Mouse (Mus musculus) B cell, adult 2 months (primary cell): ENCODE results near the gene Wwox.
A peak's percentile ranks its signal among the peaks of the same experiment; 100 is the strongest.

Source experiments
- DNase-seq, 2 experiments: peaks; one replicate each; pipeline ENCODE4 v3.0.0; 2022

Gene Wwox

DNA sequence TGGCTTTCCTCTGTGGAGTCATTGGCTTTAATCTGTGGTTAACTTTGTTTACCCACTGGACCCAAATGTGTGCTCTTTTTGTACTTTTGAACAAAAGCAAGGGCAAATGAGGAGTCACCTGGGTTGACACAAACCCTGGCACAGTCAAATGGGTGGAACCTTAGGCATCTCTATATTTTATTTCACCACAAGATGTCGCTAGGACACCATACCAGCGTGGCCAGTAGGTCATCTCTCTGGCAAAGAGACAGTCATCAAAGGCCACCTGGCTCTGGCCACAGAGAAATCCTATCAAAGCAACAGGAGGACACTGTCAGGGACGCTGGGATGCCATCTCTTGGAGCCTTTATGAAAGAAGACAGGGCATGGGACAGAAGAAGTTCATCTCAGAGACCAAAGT is 101.7 kb downstream of the Wwox start:
- peak; percentile 33 to 40 for DNase-seq

DNA sequence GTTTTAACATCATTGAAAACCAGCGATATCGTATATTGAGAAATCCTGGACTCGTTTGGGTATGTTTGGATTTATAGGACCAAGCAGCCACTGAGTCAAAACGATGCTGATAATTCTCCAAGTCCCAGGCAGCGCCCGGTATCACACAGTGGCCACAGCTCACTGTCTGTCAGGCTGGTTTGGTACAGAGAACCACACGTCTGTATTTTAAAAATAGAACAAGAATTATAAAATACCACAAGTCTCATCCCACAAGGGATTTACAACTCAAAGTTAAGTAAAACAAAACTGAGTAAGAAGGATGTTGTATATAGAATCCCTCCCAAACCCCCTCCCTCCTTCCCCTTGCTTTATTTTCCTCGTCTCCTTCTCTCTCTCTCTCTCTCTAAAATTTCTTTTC is 108.9 kb downstream of the Wwox start:
- no peak for DNase-seq

DNA sequence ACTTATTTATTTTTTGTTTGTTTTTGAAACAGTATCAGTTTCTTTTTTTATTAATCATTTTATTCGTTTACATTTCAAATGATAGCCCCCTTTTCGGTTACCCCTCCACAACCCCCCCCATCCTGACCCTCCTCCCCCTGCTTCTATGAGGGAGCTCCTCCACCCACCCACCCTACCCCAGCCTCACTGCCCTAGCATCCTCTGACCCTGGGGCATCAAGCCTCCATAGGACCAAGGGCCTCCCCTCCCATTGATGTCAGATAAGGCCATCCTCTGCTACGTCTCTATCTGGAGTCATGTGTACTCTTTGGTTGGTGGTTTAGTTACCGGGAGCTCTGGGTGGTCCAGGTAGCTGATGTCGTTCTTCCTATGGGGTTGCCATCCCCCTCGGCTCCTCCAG is 109.4 kb downstream of the Wwox start:
- DNase-seq = no peak

DNA sequence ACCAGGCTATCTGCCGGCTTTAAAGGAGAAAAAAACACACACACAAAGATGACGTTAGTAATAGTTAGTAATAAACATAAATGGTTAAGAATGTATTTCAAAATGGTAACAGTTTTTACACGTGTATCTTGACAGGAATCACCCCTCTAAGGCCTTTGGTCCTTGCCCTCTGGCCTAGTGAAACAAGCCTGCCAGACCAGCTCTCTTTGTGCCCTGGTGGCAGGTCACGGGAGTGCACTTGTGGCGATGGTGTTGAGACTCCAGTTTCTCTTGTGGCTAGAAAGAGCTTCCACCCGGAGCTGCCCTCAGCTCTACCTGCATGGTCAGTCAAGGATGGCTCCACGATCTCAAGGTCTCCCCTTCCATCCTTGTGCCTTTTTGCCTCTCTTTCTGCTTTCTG is 110.6 kb downstream of the Wwox start:
- DNase-seq = peak; percentile 19 to 22

DNA sequence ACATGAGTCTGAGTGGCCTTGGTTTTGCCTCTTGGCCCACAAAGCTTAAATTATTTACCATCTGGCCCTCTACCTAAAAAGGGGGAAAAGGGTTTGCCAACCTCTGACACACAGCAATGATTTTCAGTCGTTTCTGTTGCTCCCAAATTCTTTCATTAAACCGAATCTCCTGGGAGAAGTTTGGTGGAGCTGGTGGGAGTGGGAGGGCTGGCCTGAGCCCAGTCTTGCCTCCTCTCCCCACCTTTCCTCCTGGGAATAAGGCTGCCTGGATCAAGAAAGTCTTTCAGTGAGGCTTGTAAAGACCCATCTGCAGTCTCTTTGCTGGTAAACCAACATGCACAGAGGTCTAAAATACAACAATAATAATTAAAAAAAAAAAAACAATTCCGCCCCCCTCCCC is 113.2 kb downstream of the Wwox start:
- DNase-seq = no peak

DNA sequence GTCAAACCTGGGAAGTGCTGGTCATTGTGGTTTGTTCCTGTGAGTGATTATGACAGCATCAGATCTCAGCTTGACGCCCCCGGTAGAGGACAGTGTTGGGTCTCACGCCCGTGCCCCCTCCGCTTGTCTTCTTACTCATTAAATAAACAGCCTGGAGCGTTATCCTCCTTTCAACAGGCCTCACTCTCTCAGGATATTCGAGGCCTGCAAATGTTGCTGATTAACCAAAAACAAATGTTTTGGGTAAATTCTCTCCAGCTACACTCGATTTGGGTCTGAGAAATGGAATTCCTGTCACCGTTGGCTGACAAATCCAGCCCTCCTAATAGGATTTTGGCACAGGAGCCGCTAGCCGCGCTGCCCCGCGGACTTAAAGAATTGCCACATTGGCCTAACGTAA is 115.5 kb downstream of the Wwox start:
- no peak for DNase-seq

DNA sequence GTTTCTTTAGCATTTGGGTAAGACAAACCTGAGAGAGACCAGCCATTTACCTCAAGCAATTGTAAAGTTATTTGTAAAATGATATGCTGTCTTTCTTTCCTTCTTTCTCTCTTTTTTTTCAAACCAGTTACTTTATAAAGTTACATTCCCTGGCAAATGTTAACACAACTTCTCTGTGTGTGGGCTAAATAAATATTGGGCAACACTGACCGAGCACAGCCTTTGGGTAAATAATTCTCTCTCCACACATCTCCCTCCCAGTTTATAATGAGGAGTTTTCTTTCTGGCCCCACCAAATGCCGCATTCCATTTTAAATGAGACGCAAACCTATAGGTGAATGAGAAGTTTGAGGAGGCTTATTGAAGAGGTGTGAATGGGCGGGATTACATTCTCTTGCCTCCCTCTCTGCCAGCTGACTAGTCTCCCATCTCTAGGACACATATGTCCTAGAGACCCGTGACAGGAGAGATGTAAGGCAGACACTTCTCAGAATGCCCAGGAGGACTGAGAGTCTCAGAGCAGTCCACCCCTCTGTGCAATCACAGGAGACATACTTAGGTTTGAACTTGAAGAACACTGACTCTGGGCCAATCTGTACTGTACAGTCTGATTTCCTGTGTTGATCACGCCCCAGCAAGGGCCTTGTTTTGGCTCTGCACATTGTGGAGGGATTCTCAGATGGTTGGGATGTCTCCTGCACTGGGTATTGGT is 116.2 kb downstream of the Wwox start:
- no peak for DNase-seq

DNA sequence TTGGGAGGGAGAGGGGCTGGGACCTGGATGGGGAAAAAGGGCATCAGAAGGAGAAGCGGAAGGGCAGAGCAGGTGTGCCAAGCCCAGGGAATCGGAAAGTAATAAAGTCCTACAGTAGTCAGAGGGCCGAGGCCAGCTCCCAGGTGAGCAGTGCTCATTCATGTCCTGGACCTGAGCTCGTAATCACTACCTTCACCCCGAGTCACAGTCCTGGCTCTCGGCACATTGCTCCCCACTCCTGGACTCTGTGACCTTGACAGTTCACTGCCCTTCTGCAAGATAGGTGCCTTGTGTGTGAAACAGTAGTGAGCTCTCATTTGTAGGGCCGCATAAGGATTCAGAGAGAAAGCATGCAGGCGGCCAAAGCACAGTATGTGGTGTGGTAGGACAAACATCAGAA is 121.7 kb downstream of the Wwox start:
- DNase-seq = no peak

DNA sequence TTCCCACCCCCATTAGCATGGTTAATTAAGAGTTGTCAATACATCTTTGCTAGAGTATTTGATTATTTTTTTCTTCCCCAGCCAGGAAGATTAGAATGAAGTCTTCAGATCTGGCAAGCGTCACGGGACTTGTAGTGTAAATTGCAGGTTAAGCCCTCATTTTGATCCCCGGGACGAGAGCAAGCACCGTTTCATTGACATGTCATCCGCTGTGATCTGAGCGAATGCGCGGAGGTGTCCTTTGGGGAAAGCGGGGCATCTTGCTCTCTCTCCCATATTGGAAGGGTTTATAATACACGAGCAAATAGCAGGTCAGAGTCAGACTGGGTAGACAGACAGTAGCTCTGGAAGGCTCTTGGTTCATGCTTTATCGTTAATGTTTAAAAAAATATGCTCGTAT is 123.0 kb downstream of the Wwox start:
- no peak for DNase-seq

DNA sequence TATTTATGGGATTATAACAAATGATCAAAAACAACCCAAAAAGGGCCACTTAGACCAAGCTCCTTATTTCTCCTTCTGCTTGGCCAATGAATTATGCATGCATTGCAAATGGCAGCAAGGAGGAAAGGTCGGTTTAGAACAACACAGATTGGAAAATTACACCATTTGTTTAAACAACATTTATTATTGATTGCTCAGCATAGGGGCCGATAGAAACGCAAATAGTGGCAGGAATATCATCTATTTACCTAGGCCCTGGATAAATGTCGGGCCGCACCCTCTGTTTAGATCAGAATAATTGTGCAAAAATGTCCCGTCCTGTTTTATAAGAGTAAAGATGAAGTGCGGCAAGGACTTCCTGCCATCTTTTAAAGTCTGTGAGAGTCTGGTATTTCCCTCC is 123.9 kb downstream of the Wwox start:
- no peak for DNase-seq

DNA sequence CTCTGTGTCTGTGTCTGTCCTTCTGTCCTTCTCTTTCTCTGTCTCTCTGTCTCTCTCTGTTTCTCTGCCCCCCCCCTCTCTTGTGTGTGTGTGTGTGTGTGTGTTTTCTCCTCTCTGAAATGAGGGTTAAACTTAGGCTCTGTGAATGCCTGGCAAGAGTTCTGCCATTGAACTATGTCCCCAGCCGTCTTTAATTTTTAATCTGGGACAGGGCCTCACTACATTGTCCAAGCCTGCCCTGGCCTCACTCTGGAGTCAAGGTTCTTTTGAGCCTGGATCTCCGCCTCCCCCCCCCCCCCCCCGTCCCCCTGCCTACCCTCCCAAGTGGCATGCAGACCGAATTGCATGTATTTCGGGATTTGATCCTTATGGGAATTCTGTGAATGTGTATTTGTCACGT is 124.6 kb downstream of the Wwox start:
- DNase-seq = no peak

DNA sequence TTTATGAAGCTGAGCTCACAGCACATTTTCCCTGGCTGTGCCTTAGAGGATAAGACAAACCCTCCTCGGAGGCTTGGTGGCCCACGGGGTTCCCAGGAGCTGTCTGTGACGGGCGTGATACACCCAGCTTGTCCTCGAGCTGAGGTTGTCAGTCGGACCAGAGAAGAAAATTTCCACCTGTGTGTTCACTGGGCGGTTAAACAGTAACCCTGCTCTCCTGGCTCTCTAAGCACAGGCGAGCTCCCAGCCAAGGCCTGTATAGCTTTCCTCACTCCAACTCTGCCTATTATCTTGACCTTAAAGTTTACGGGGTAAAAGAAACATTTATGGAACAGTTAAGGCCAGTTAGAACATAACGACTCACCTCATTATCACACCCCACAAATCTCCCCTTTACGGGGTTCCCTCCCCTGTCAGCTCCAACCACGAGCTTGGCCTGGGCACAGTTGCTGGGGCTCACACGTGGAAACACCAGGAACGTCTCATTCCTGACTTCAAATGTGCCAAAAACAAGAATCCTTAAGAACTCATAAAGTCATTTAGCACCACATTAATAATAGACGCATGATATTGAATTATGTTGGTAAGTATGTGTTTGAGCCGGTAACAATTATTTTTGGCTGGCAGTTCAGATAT is 129.2 kb downstream of the Wwox start:
- no peak for DNase-seq

DNA sequence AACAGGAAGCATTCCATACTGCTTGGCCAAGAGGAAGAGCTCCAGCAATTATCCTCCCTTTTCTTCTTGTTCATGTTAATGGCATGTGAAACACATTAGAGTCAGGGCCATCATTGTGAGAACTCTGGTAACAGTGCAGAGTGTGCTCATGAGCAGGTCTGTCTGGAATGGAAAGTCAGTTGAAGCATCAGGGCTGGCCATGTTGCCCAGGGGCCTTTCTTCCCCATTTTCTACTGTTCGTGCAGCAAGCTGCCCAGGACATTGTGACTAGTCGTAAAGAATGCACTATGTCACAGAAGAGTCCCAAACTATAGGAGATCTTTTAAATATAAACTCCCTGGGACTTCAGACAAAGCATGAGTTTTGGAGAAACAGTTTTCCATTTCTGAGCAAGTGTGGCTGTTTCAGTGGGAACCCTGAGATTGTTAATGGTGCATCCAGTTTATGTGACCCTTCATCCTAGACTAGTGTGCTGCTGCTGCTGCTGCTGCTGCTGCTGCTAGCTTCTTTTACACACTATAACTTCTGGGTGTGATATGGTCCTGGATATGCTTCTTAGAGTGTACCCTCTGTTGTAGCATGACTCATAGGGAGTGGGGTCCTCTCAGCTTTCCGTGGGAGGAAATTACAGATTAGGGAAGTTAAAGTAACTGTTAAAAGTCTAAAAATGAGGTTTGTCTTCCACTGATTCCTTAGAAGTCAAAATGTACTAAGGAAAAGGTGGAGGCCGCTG is 133.7 kb downstream of the Wwox start:
- DNase-seq = no peak

DNA sequence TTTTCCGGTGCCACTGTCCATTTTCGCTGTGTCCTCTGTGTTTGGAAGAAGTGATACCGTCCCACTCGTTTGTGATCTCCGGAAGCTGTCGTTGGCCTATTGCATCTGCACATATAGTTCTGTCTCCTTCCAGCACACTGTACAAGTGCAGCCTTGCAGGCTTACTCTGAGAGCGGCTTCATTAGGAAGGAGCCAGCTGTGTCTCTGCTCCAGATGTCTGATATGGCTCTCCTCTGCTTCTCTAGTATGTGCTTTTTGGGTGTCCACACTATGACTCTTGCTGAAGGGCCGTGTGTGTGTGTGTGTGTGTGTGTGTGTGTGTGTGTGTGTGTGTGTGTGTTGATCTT is 134.3 kb downstream of the Wwox start:
- DNase-seq = no peak

DNA sequence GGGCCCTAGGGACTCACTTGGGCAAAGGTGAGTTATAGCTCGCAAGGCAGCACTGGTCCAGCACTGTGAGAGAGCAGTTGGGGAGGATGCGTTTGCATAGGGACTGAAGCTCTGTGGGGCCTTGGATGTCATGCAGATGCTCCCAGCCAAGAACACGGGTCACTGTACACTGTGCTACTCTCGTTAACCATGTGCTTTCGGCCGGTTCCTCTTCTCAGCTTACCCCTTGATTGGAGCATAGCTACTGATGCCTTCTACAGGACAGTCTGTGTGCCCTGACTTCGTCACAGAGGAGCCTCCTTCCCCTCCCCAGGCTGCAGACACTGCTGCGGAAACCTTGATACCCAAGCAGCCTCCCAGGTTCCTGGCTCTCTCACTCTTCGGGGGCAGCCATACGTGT is 139.8 kb downstream of the Wwox start:
- DNase-seq = no peak

DNA sequence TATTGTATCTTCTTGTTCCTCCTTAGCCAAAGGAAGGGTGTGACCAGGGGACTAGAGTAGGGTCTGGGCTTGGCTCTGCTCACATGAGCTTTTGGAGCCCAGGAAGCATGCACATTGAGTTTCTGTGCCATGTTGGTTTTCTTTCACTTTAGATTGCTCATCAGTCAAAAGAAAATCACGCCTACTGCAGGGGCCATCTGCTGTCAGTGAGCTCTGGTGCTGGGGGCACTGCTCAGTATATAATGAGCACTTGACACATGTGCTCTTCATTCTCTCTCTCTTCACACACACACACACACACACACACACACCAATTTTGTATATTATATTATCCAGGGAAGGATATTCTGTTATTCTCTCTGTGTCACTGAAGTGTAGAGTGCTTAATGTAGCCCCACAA is 141.2 kb downstream of the Wwox start:
- no peak for DNase-seq

DNA sequence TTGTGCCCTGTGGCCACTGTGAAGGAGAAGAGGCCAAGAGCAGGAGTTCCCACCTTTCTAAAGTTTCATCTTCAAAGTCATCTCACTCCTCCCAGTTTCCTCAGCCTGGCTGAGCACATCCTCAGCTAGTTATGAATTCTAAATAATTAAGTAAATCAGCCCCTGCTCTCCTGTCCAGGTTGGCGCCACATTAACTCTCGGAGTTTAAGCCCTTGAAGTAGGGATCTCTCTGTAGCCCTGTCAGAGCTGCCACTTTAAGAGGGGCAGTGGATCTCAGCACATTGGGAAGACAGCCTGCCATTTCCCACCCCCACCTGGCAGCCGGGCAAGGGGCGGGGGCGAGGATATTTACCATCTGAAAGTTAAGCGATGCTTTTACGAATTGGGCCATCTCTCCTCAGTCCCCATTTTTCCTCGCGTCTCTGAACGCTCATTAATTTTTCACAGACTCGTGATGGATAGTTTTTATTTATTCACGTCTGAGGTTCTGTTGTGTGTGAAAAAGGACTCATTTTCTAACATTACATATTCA is 150.9 kb downstream of the Wwox start:
- DNase-seq = no peak

DNA sequence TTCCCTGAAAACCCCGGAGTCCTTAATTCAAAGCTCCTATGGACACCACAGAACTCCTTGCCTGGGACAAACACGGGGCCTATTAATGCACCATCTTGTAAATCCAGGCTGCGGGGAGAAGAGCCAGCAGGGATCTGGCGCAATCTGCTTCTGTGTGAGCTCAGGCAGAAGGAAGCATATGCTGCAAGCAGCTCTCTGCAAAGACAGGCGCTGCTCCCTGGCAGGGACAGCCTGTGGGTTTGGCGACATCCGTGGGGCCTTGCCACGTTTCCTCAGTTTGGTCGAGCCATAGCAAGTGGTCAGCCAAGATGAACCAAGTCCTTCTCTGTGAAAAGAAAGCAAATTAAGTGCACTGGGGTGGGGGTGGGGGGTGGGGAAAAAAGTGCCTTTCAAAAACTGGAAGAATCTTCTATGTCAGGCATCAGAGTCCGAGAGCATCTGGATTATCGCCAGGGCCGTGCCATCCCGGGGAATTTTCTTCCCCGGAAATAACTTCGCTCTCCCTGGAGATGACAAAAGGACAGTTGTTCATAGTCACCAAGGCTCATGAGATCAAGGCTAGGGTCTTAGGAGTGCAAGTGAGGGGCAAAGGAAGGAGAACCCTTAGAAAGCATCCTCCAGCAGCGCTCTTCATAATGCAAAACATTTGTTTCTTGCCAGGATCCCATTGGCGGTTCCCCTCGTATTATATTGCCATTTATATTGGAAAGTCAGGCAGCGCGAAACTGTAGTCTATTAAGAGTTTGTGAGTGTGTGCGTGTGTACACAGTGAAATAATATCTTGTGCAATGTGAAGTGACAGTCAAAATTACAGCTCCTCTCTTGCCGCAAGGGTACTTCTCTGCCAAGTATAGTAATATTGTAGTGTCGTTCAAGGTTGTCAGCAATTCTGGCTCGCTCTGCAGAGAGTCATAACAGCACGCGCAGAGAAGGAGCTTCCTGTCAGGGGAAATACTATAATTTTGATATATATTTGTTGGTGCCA is 152.1 kb downstream of the Wwox start:
- DNase-seq = no peak

DNA sequence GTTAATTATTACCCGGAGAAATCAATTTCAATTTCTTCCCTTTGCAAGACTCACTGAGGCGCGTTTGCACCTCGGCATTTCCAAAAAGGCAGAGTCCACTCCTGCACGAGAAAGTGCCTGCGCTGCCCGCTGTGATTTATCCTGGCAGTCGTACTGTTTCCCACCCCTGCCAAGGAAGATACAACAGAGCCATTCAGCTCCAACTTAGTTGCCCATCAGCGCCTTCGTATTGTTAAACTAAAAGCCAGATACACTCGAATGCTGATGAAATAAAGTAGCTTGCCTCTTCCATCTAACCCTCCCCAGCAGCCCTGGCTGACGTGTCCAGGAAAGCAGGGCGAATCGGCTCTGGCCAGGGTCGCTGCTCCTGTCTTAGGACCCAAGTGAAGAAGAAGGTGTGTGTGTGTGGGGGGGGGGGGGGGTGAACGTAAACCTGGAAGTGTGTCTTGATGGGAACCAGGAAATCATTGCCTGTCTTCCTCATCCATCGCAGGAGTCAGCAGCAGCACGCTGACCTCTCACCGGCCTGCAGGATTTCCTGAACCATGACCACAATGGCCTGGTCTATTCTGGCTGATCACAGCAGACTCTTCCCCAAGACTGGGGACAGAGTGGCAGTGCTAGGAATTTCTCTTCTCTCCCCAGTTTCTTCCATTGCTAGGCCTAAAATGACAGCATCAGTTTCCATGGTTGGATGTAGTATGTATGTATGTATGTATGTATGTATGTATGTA is 154.1 kb downstream of the Wwox start:
- DNase-seq = no peak

DNA sequence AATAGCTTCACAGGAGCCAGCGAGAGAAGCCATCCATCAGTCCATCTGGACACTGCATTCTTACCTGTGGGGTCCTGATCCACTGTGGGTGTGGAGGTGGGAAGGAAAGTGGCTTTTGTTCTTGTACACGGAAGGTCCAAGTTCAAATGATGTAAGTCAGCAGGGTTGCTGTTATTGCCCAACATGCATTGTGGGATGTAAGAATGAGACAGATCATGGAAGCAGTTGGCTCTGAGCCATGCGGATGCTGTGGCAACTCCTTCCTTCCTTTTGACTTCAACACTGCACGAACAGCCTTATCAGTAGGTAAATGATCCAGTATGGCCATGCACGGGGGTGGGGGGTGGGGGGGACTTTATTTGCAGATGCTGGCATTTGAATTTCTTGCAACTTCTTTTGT is 155.4 kb downstream of the Wwox start:
- DNase-seq = no peak

DNA sequence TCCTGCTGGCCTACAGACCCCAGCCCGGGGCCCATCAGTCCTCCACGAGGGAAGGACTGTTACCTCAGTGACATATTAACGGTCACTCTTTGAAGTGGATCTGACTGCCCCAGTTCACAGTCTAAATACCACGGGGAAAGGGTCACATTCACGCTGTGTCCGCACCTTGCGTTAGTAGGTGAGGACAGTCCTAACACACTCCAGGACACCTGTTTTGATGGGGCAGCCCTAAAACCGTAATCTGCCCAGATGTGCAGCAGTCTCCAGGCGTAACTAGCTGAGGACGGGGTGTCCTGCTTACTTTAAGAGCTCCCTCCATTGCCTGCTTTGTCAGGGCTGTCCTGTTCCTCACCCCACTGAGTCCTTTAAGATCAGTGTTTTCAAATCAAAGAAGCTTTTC is 160.1 kb downstream of the Wwox start:
- DNase-seq = no peak

DNA sequence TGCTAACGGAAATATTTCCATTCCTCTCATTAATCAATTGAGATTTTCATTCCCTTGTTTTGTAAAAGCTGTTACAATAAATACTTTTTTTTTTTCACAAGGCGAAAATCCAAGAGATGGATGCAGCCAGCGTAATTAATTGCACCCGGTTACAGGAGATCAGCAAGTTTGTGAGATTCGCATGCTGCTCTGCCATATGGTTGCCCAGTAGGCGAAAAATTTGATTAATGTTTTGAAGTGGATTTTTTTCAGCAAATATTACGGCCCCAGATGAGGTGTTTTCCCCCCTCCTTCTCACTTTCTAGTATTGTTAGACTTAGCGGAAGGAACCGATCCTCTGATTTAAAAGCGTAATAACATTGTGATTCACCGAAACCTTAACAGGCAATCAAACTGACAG is 160.7 kb downstream of the Wwox start:
- DNase-seq = no peak
